Mouse (Mus musculus): ENCODE data around the gene Slc12a6. TPM values are rescaled to one million over a fixed set of nuclear protein-coding genes. Genes with fewer than 3 reads are reported as not detected.

The Slc12a6 gene
- polyA plus RNA-seq, 1 experiment from 2014 or later: 25.9 TPM

DNA sequence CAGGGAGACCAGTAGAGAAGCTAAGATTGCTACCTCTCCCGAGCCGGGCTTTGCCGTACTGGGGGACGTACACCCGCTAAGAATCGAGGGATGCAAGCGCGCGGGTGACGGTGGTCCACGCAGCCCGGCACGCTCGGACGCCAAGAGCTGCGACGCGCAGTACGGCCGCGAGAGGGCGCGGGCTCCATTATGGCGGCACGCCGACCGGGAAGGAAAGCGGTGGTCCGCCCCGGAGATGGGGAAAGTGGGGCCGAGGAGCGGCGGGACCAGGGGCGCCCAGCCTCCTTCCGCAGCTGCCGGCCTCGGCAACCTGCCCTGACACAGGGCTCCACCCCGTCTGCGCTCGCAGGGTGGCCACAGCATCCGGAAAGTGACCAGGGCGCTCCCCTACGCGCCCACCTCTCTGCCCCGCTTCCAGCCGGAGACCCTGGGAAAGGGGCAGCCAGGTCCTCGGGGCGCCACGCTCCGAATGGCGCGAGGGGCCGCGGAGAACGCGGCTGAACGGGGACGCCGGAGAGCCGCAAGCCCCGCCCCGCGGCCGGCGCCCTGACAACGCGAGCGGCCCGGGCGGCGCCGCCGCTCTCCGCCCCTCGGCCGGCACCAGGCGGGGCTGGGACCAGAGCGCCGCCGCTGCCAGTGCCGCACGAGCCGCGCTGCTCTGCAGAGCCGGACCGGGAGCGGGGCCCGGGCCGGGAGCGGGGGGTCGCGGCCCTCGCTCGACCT is 26.3 kb upstream of the Slc12a6 start, which contains the start of gene Lpcat4:
TSS of gene Lpcat4 (plus strand) at position 257 of the 723 bp plus-strand sequence.
- peak within 1 kb of the TSS; percentile 99 for H3K27ac ChIP-seq (replicated peaks; ENCODE audit: low read depth, low read length)
- no peaks in the 10 kb centered on the region for H3K9me3 ChIP-seq (ENCODE audit: control insufficient read depth, low read length)
- peak; percentile 87 for ATAC-seq (ENCODE audit: low FRiP score, low TSS enrichment)
- peak within 1 kb of the TSS; percentile 94 for H3K9ac ChIP-seq (replicated peaks; ENCODE audit: low read length)
- under 1% methylated on average over 86 of the region's 94 CpGs for WGBS
- DNase-seq: peak; percentile 97
- H3K4me1 ChIP-seq (ENCODE audit: control insufficient read depth, insufficient read depth, low read length): 0 out of 2 replicates have a peak, but pooled peaks cover 4% of the 10 kb centered on the region
- peak within 1 kb of the TSS; percentile 71 for H3K4me3 ChIP-seq (replicated peaks; ENCODE audit: low read depth, low read length)
- H3K36me3 ChIP-seq (ENCODE audit: control insufficient read depth, insufficient read depth, low read length): peaks cover 14% of the 10 kb centered on the region
- peak within 1 kb of the TSS; percentile 80 for H3K4me2 ChIP-seq (ENCODE audit: low read length)
- no peaks in the 10 kb centered on the region for H3K27me3 ChIP-seq (ENCODE audit: control insufficient read depth, insufficient read depth, low read length)

- under 1% methylated on average over 27 of the region's 28 CpGs for WGBS
- H3K9me3 ChIP-seq (ENCODE audit: control insufficient read depth, low read length): no peaks in the 10 kb centered on the region
- peak; percentile 64 for ATAC-seq (ENCODE audit: low FRiP score, low TSS enrichment)
- DNase-seq: peak; percentile 75
- peaks cover 20% of the 10 kb centered on the region for H3K36me3 ChIP-seq (ENCODE audit: control insufficient read depth, insufficient read depth, low read length)
- peak overlapping the region; percentile 80 for H3K4me2 ChIP-seq (ENCODE audit: low read length)
- peak overlapping the region; percentile 99 for H3K27ac ChIP-seq (replicated peaks; ENCODE audit: low read depth, low read length)
- H3K9ac ChIP-seq (replicated peaks; ENCODE audit: low read length): peak overlapping the region; percentile 94
- peak overlapping the region; percentile 71 for H3K4me3 ChIP-seq (replicated peaks; ENCODE audit: low read depth, low read length)
- H3K27me3 ChIP-seq (ENCODE audit: control insufficient read depth, insufficient read depth, low read length): no peaks in the 10 kb centered on the region
- H3K4me1 ChIP-seq (ENCODE audit: control insufficient read depth, insufficient read depth, low read length): 0 out of 2 replicates have a peak, but pooled peaks cover 4% of the 10 kb centered on the region
Observed at GRCm38 (mm10) chr2:112239935-112240721, 25.5 kb upstream of the Slc12a6 start.

GRCm38 (mm10) chr2:112241787-112242186 is 23.8 kb upstream of the Slc12a6 start:
- Histone ChIP-seq H3K27me3 (ENCODE audit: control insufficient read depth, insufficient read depth, low read length) (no peaks in the 10 kb centered on the region), H3K4me2 (ENCODE audit: low read length) (no peak overlapping the region), H3K4me1 (ENCODE audit: control insufficient read depth, insufficient read depth, low read length) (0 out of 2 replicates have a peak, but pooled peaks cover 4% of the 10 kb centered on the region), H3K9me3 (ENCODE audit: control insufficient read depth, low read length) (no peaks in the 10 kb centered on the region), H3K9ac (replicated peaks; ENCODE audit: low read length) (no peak overlapping the region), H3K36me3 (ENCODE audit: control insufficient read depth, insufficient read depth, low read length) (peaks cover 35% of the 10 kb centered on the region), H3K27ac (replicated peaks; ENCODE audit: low read depth, low read length) (no peak overlapping the region), H3K4me3 (replicated peaks; ENCODE audit: low read depth, low read length) (no peak overlapping the region)
- ATAC-seq (ENCODE audit: low FRiP score, low TSS enrichment): no peak
- DNase-seq: no peak
- whole genome bisulfite sequencing: 91% methylated on average over 14 of the region's 14 CpGs

DNA sequence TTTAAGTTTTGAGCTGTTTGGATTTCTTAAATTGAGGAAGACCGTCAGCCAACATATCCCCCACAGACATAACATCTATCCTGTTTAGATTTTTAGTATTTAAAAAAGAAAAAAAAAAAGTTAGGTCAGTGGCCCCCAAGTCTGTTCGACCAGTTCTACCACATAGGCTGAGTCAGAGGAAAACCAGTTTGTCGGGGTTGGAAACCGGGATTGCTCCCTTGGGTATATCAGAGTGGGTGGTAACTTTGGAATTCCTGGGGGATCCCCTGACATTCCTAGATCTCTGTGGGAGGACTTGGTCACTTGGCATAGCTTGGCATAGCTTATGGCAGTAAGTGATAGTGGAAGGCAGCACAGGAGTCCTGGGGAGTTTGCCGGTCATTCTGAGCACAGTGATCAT is 20.3 kb upstream of the Slc12a6 start:
- H3K4me1 ChIP-seq (ENCODE audit: control insufficient read depth, insufficient read depth, low read length): 0 out of 2 replicates have a peak, but pooled peaks cover 4% of the 10 kb centered on the region
- H3K36me3 ChIP-seq (ENCODE audit: control insufficient read depth, insufficient read depth, low read length): peaks cover 41% of the 10 kb centered on the region
- H3K27ac ChIP-seq (replicated peaks; ENCODE audit: low read depth, low read length): no peak overlapping the region
- H3K4me3 ChIP-seq (replicated peaks; ENCODE audit: low read depth, low read length): no peak overlapping the region
- H3K4me2 ChIP-seq (ENCODE audit: low read length): no peak overlapping the region
- H3K9me3 ChIP-seq (ENCODE audit: control insufficient read depth, low read length): no peaks in the 10 kb centered on the region
- 92% methylated on average over 5 of the region's 5 CpGs for WGBS
- no peak for DNase-seq
- ATAC-seq (ENCODE audit: low FRiP score, low TSS enrichment): no peak
- H3K27me3 ChIP-seq (ENCODE audit: control insufficient read depth, insufficient read depth, low read length): no peaks in the 10 kb centered on the region
- H3K9ac ChIP-seq (replicated peaks; ENCODE audit: low read length): no peak overlapping the region

DNA sequence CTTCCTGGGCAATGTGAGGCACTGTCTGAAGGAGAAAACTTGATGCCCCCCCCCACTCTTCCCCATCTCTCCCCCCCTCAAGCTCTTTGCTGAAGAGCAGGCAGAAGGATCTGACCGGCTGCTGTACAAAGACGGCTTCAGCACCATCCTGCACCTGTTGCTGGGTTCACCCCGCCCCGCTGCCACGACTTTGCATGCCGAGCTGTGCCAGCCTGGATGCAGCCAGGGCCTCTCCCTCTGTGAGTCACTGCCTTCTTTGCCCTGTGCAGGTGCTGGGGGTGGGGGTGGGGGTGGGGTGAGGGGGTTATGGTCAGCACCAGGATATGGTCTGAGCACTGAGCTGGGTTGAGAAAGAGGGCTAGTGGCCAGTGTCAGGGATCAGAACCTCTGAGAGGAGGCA is 19.4 kb upstream of the Slc12a6 start:
- Histone ChIP-seq H3K9ac (replicated peaks; ENCODE audit: low read length) (no peak overlapping the region), H3K4me2 (ENCODE audit: low read length) (no peak overlapping the region), H3K4me3 (replicated peaks; ENCODE audit: low read depth, low read length) (no peak overlapping the region), H3K36me3 (ENCODE audit: control insufficient read depth, insufficient read depth, low read length) (peaks cover 41% of the 10 kb centered on the region), H3K27ac (replicated peaks; ENCODE audit: low read depth, low read length) (no peak overlapping the region), H3K9me3 (ENCODE audit: control insufficient read depth, low read length) (no peaks in the 10 kb centered on the region), H3K4me1 (ENCODE audit: control insufficient read depth, insufficient read depth, low read length) (no peaks in the 10 kb centered on the region), H3K27me3 (ENCODE audit: control insufficient read depth, insufficient read depth, low read length) (no peaks in the 10 kb centered on the region)
- ATAC-seq (ENCODE audit: low FRiP score, low TSS enrichment): no peak
- WGBS: 94% methylated on average over 6 of the region's 6 CpGs
- DNase-seq: no peak

GRCm38 (mm10) chr2:112247323-112247722 is 18.3 kb upstream of the Slc12a6 start:
- H3K4me1 ChIP-seq (ENCODE audit: control insufficient read depth, insufficient read depth, low read length): no peaks in the 10 kb centered on the region
- no peak overlapping the region for H3K4me3 ChIP-seq (replicated peaks; ENCODE audit: low read depth, low read length)
- ATAC-seq (ENCODE audit: low FRiP score, low TSS enrichment) (no peak), DNase-seq (no peak)
- no peak overlapping the region for H3K9ac ChIP-seq (replicated peaks; ENCODE audit: low read length)
- no peak overlapping the region for H3K4me2 ChIP-seq (ENCODE audit: low read length)
- no peak overlapping the region for H3K27ac ChIP-seq (replicated peaks; ENCODE audit: low read depth, low read length)
- 87% methylated on average over 10 of the region's 10 CpGs for WGBS
- H3K27me3 ChIP-seq (ENCODE audit: control insufficient read depth, insufficient read depth, low read length): no peaks in the 10 kb centered on the region
- no peaks in the 10 kb centered on the region for H3K9me3 ChIP-seq (ENCODE audit: control insufficient read depth, low read length)
- H3K36me3 ChIP-seq (ENCODE audit: control insufficient read depth, insufficient read depth, low read length): peaks cover 41% of the 10 kb centered on the region

DNA sequence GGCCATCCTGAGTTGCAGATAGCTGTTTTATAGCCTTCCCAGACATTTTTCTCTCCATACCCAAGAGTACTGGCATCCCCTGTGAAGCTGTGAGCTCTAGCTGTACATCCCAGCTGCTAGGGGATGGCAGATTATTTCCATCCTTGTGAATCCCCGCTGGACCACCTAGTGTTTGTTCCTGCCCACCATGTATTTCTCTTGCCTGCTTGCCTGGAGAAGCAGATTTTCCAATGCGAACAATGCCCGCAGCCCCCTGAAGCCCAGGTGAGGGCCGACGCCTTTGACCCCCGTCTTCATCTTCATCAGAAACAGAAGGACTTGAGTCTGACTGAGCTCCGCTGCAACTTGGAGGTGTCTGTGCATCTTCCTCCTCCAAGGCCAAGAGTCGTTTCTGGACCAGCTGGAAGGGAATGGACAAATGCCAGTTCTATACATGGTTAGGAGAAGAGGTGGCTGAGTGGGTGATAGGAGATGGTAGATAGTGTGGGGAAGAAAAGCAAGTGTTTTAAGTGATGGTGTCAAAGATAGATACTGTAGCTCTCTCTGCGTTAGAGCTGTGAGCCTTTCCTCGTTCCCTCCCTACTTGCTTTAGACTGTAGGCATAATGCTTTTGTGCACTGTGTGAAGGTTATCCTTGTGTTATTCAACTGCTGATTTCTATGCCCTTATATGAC is 15.7 kb upstream of the Slc12a6 start:
- no peaks in the 10 kb centered on the region for H3K9me3 ChIP-seq (ENCODE audit: control insufficient read depth, low read length)
- WGBS: 91% methylated on average over 10 of the region's 10 CpGs
- DNase-seq (no peak), ATAC-seq (ENCODE audit: low FRiP score, low TSS enrichment) (no peak)
- no peak overlapping the region for H3K4me3 ChIP-seq (replicated peaks; ENCODE audit: low read depth, low read length)
- H3K27ac ChIP-seq (replicated peaks; ENCODE audit: low read depth, low read length): no peak overlapping the region
- peaks cover 21% of the 10 kb centered on the region for H3K36me3 ChIP-seq (ENCODE audit: control insufficient read depth, insufficient read depth, low read length)
- H3K9ac ChIP-seq (replicated peaks; ENCODE audit: low read length): no peak overlapping the region
- no peaks in the 10 kb centered on the region for H3K4me1 ChIP-seq (ENCODE audit: control insufficient read depth, insufficient read depth, low read length)
- no peak overlapping the region for H3K4me2 ChIP-seq (ENCODE audit: low read length)
- no peaks in the 10 kb centered on the region for H3K27me3 ChIP-seq (ENCODE audit: control insufficient read depth, insufficient read depth, low read length)

DNA sequence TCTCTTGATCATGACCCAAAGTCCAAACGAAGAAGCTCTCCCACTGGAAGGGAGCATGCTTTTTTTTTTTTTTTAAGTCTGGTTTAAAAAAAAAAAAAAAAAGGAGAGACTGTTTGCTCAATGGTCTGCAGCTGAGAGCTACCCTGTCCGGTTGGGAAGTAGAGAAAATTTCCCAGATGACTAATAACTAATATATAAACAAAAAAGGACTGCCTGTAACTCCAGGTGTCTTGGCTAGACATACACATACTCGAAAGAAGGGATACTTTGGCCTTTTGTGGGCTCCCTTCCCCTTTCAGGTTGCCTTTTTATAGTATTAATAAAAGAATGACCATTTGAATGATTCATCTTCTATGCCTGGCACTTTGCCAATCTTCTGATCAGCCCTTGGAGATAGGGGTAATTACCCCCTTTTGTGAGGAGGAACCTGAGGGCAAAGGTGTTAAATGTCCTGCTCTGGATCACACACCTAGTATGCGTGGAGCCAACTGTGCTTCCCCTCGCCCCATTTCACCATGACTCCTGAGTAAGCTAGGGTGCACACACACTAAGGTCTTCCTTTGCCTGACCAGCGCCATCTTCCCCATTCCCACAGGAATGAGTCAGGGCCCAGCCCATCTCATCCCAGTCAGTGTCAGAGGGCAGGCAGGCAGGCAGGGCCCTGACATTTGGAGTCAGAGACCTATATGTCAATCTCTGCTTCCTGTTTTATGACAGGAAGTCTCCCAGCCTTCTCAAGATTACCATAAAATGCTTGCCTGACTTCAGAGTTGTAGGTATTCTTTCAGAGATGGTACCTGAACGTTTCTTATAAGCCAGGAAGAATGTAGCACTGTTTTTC is 10.7 kb upstream of the Slc12a6 start:
- DNase-seq (no peak), ATAC-seq (ENCODE audit: low FRiP score, low TSS enrichment) (no peak)
- Histone ChIP-seq H3K9ac (replicated peaks; ENCODE audit: low read length) (no peak overlapping the region), H3K4me2 (ENCODE audit: low read length) (no peak overlapping the region), H3K9me3 (ENCODE audit: control insufficient read depth, low read length) (no peaks in the 10 kb centered on the region), H3K36me3 (ENCODE audit: control insufficient read depth, insufficient read depth, low read length) (no peaks in the 10 kb centered on the region), H3K4me1 (ENCODE audit: control insufficient read depth, insufficient read depth, low read length) (no peaks in the 10 kb centered on the region), H3K27me3 (ENCODE audit: control insufficient read depth, insufficient read depth, low read length) (no peaks in the 10 kb centered on the region), H3K4me3 (replicated peaks; ENCODE audit: low read depth, low read length) (no peak overlapping the region), H3K27ac (replicated peaks; ENCODE audit: low read depth, low read length) (no peak overlapping the region)
- 70% methylated on average over 7 of the region's 7 CpGs for WGBS

Measured in midbrain, embryonic 14.5 days (tissue).